Mouse (Mus musculus) midbrain, embryonic 16.5 days (tissue): ENCODE measurements at regions not wholly inside any gene's neighbourhood (a gene's known extent, or its start where the extent isn't known, plus 50 kb on each side); places are given as distances from the start of the nearest gene placed in this dataset.

Experiments
- ATAC-seq: fragments of 200-750 bp; cut with Nextera tagmentation; 2 replicates; pipeline ENCODE4 v1.8.0; 2017; ENCODE audit warnings: moderate TSS enrichment
- H3K27ac ChIP-seq: fragments of 300-500 bp; sonication (generic); 2 replicates; pipeline ENCODE4 v1.5.1; 2014; ENCODE audit warnings: mild to moderate bottlenecking, low read length, mixed read lengths
- H3K27me3 ChIP-seq: fragments of 300-500 bp; sonication (generic); 2 replicates; pipeline ENCODE4 v1.6.1; 2014; ENCODE audit warnings: low read depth, low read length, mixed read lengths; ENCODE audit not compliant: control insufficient read depth, insufficient read depth
- H3K36me3 ChIP-seq: fragments of 300-500 bp; sonication (generic); 2 replicates; pipeline ENCODE4 v1.6.1; 2014; ENCODE audit warnings: mild to moderate bottlenecking, low read length, moderate library complexity, mixed read lengths; ENCODE audit not compliant: control insufficient read depth, insufficient read depth
- H3K4me1 ChIP-seq: fragments of 300-500 bp; sonication (generic); 2 replicates; pipeline ENCODE4 v1.6.1; 2014; ENCODE audit warnings: mild to moderate bottlenecking, low read length, mixed read lengths; ENCODE audit not compliant: control insufficient read depth, insufficient read depth
- H3K4me2 ChIP-seq: fragments of 300-500 bp; sonication (generic); 2 replicates; pipeline ENCODE4 v1.6.1; 2014; ENCODE audit warnings: mild to moderate bottlenecking, low read length, mixed read lengths
- H3K4me3 ChIP-seq: fragments of 300-500 bp; sonication (generic); 2 replicates; pipeline ENCODE4 v1.5.1; 2014; ENCODE audit warnings: low read depth, mild to moderate bottlenecking, low read length, moderate library complexity, mixed read lengths
- H3K9ac ChIP-seq: fragments of 300-500 bp; sonication (generic); 2 replicates; pipeline ENCODE4 v1.6.1; 2014; ENCODE audit warnings: low read depth, low read length, mixed read lengths
- H3K9me3 ChIP-seq: fragments of 300-500 bp; sonication (generic); replicated peaks from 2 replicates; pipeline ENCODE4 v1.6.1; 2014; ENCODE audit warnings: mild to moderate bottlenecking, low read length, mixed read lengths; ENCODE audit not compliant: control insufficient read depth, poor library complexity, severe bottlenecking
- WGBS: fragments of 180-500 bp; shearing (Covaris S2); extraction: QIAGEN DNeasy Blood & Tissue Kit; methylation state at CpG from one replicate; pipeline ENCODE4 v1.1.7; 2014; 5-methylcytosine and 5-hydroxymethylcytosine counted together

DNA sequence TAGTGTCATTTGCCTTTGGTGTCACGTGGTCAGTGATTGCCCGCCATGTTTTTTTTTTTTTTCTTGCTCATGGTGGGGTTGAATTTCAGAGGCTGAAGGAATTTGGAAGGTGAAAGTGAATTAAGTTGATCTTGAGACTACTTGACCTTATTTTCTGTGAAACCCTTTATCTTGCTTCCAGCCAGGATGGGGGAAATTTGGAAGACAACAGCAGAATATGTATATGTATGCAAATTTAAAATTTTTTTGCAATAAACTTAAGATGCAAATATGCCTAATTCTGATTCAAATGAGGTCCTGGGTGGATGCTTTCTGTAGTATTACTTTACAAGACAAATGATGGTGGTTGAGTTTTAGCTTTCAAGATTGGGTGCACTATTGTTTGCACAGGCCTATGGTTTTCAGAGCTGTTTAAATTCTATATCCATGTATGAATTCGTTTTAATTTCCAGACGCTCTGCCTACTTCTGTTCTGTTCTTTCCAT lies 315.6 kb downstream of the Bckdhb start:
- no peaks in the 10 kb centered on the region for H3K27me3 ChIP-seq
- 81% methylated on average over 4 of the region's 4 CpGs for WGBS
- H3K4me2 ChIP-seq, result no peak overlapping the region
- H3K4me3 ChIP-seq, result no peak overlapping the region
- H3K4me1 ChIP-seq, result no peaks in the 10 kb centered on the region
- H3K9me3 ChIP-seq, result no peaks in the 10 kb centered on the region
- ATAC-seq, result no peak
- no peak overlapping the region for H3K9ac ChIP-seq
- H3K27ac ChIP-seq, result no peak overlapping the region
- H3K36me3 ChIP-seq, result no peaks in the 10 kb centered on the region

DNA sequence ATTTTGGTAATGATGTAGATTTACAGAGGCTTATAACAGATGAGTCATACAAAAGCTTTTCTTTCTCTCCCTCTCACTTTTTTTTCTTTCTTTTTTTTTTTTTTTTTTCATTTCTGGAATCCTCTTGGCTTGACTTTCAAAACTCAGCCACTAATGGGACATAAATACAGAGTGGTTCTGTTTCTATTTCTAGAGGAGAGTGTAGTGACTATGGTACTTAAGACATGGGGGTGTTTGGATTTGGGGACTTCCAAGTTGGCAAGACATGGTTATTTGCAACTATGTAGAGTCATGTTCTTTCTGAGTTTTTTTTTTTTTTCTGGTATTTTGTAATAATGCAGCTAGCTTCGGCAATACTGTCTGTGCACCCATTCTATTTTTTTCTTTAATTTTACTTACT lies 324.8 kb downstream of the Bckdhb start:
- Histone ChIP-seq H3K9ac (no peak overlapping the region), H3K4me2 (no peak overlapping the region), H3K27ac (no peak overlapping the region), H3K27me3 (no peaks in the 10 kb centered on the region), H3K4me1 (peaks cover 5% of the 10 kb centered on the region; the same call in 1 of the 2 replicates), H3K4me3 (no peak overlapping the region), H3K36me3 (no peaks in the 10 kb centered on the region), H3K9me3 (no peaks in the 10 kb centered on the region)
- ATAC-seq, result no peak
- WGBS, result 100% methylated on average over 1 of the region's 1 CpGs

DNA sequence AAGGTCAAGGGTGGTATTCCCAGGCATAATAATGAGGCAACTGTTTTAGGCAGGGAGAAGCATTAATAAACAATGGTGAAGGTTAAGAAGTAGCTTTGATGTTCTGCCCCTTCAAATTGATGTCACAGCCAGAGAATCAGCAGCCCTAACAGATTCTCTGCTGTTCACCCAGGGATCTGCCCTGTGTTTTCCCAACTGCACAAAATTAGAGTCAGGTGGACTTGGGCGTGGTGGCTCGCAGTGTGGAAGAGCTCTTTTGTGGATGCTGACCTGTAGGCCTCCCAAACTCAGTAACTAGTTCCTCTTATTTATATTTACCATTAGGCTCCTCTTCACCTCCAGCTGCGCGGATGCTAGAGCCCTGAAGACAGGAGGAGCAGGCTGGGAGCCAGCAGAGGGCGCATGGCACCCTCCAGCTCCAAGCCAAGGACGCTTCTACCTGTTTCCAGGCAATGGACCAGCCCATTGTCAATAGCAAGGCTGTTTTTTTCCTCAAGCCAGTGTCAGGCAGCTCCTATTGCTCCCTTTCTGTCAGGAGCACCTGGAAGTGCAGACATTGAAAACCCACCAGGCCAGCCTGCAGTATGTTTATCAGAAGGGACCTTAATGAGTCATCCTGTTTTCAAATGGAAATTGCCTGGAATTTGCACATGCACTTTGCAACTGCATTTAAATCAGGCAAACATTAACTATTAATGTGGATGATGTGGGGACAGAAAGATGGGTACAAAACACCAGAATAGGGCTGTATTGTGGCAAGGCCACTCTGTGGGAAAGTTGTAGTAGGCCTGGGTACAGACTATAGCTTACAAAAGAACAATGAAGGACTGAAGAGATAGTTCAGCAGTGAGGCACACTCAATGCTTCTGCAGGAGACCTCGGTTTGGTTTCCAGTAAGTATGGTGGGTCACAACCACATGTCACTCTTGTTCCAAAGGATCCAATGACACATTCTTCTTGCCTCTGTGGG lies 328.4 kb downstream of the Bckdhb start:
- Histone ChIP-seq H3K36me3 (no peaks in the 10 kb centered on the region), H3K9me3 (no peaks in the 10 kb centered on the region), H3K27me3 (no peaks in the 10 kb centered on the region), H3K4me2 (no peak overlapping the region), H3K4me3 (no peak overlapping the region), H3K27ac (peak overlapping the region; percentile 30; the same call in 1 of the 2 replicates), H3K9ac (no peak overlapping the region), H3K4me1 (peaks cover 5% of the 10 kb centered on the region; the same call in 1 of the 2 replicates)
- 13% methylated on average over 7 of the region's 7 CpGs for WGBS
- ATAC-seq, result peak; percentile 89

DNA sequence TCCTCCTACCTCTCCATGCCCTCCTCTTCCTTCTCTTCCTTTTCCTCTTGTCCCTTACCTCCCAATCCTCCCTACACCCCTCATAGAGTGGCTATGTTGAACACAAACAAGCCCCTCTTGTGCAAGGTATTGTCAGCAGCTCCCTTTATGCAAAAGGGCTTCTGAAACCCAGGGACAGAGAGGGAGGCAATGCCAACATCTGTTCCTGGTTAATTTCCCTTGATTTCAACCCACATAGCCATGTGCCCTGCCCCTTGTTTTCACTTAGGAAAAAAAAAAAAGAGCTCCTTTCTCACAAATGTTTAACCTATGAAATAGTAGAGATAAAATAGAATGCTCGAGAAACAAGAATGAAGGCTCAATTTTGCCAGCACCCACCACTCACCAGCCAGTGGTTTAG lies 333.5 kb downstream of the Bckdhb start:
- no peak for ATAC-seq
- Histone ChIP-seq H3K4me3 (no peak overlapping the region), H3K27ac (no peak overlapping the region), H3K9me3 (no peaks in the 10 kb centered on the region), H3K4me2 (no peak overlapping the region), H3K9ac (no peak overlapping the region), H3K27me3 (no peaks in the 10 kb centered on the region), H3K36me3 (no peaks in the 10 kb centered on the region), H3K4me1 (no peaks in the 10 kb centered on the region)
- WGBS, result 81% methylated on average over 1 of the region's 1 CpGs

DNA sequence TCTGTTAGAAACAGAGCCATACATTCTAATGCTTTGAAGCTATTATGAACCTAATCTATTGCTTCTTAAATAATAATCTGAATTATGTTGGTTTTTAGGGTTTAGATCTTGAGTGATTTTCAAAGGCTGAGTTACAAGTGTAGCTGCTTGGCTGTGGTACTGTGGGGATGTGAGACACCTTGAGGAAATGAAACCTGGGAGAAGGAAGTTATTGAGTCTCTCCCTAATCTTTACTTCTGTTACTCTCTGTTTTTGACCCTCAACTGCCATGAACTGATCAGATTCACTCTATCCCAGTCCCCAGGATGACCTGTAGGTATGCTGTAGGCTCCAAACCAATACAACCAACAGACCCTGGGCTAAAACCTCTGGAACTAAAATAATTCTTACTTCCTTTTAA lies 334.8 kb downstream of the Bckdhb start:
- Histone ChIP-seq H3K4me3 (no peak overlapping the region), H3K27me3 (no peaks in the 10 kb centered on the region), H3K36me3 (no peaks in the 10 kb centered on the region), H3K9me3 (no peaks in the 10 kb centered on the region), H3K27ac (no peak overlapping the region), H3K4me2 (no peak overlapping the region), H3K9ac (no peak overlapping the region), H3K4me1 (no peaks in the 10 kb centered on the region)
- ATAC-seq, result no peak

DNA sequence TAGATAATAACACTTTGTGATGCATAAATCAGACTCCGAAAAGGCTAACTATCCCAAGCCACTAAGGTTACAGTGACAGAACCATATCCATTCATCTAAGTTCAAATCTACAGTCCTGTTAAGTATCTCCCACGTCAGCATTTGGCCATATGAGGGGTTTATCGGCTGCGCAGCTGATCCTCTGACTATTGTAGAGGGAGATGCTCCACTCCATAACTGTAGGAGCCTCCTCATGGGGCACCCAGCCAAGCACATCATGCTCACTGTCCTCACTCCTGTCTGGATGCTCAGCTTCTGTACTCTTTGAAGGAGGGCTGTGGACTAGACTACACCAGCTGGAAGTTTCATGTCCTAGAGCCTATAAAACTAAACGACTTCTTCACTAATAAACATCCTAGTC lies 337.2 kb downstream of the Bckdhb start:
- Histone ChIP-seq H3K4me3 (no peak overlapping the region), H3K36me3 (no peaks in the 10 kb centered on the region), H3K9me3 (no peaks in the 10 kb centered on the region), H3K27me3 (no peaks in the 10 kb centered on the region), H3K4me1 (no peaks in the 10 kb centered on the region), H3K4me2 (no peak overlapping the region), H3K27ac (no peak overlapping the region), H3K9ac (no peak overlapping the region)
- no peak for ATAC-seq
- WGBS, result 82% methylated on average over 5 of the region's 5 CpGs

DNA sequence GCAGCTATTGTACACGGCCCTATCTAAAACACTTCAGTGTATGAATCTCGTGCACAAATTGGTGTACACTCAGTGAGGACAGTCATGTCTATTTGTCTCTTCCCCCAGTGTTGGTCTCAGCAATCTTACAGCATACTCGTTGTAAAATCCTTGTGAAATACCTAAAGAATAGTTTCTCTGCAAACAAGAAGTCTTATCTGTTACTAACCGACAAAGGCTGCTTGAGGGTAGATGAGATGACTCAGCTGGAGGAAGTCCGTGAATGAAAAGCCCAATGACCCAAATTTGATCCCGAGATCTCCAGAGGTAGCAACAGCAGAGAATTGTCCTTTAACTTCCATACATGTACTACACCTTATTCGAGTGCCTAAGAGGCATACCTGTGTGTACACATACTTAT lies 342.0 kb downstream of the Bckdhb start:
- WGBS, result 67% methylated on average over 7 of the region's 7 CpGs

DNA sequence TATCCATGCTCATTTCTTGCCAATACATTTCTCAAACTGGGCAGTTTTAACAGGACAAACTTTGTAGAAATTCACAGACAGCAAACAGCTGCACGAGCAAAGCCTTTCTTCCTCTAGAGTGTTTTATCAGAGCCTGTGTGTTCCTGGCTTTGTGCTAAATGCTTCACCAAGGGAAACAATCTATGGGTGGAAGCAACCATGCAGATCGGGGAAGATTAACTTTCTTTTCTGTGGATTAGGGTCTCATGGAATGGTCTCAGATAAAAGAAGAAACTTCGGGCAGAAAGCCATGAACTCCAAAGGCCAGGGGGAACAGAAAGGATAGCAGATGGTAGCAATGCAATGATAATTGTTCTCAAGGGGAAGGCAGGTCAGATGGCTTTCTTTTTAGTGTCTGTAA lies 349.7 kb downstream of the Bckdhb start:
- no peaks in the 10 kb centered on the region for H3K27me3 ChIP-seq
- peaks cover 2% of the 10 kb centered on the region; the same call in 1 of the 2 replicates for H3K4me1 ChIP-seq
- no peak for ATAC-seq
- H3K9ac ChIP-seq, result no peak overlapping the region
- no peak overlapping the region for H3K4me3 ChIP-seq
- H3K36me3 ChIP-seq, result no peaks in the 10 kb centered on the region
- no peaks in the 10 kb centered on the region for H3K9me3 ChIP-seq
- 9% methylated on average over 3 of the region's 3 CpGs for WGBS
- H3K4me2 ChIP-seq, result no peak overlapping the region
- no peak overlapping the region for H3K27ac ChIP-seq

More for the DNA sequence above, 342.0 kb downstream of the Bckdhb start:
- no peak overlapping the region for H3K9ac ChIP-seq
- no peaks in the 10 kb centered on the region for H3K36me3 ChIP-seq
- H3K27ac ChIP-seq, result no peak overlapping the region
- H3K4me1 ChIP-seq, result no peaks in the 10 kb centered on the region
- H3K4me2 ChIP-seq, result no peak overlapping the region
- H3K9me3 ChIP-seq, result no peaks in the 10 kb centered on the region
- H3K27me3 ChIP-seq, result no peaks in the 10 kb centered on the region
- H3K4me3 ChIP-seq, result no peak overlapping the region
- ATAC-seq, result no peak

DNA sequence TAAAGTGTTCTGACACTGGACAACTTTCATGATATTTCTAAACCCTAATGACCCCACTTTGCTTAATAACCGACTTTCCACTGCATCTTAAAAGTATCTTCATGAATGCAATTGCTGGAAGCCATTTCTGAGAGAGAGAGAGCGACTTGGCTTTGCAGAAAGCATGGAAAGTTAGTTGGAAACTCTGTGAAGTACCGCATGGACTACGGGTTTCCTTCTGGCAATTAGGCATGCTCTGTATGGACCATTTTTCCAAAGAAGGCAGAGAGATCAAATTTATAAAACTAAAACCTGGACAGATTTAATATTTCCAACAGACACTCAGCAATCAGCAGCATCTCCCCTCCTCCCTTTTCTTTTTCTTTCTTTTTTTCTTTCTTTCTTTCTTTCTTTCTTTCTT lies 353.4 kb downstream of the Bckdhb start:
- no peaks in the 10 kb centered on the region for H3K9me3 ChIP-seq
- H3K36me3 ChIP-seq, result no peaks in the 10 kb centered on the region
- no peak overlapping the region for H3K4me3 ChIP-seq
- no peak overlapping the region for H3K4me2 ChIP-seq
- H3K9ac ChIP-seq, result no peak overlapping the region
- ATAC-seq, result no peak
- 53% methylated on average over 4 of the region's 4 CpGs for WGBS
- H3K27ac ChIP-seq, result no peak overlapping the region
- no peaks in the 10 kb centered on the region for H3K27me3 ChIP-seq
- peaks cover 2% of the 10 kb centered on the region; the same call in 1 of the 2 replicates for H3K4me1 ChIP-seq
